Mouse (Mus musculus) adrenal gland, adult (tissue): ENCODE measurements around the gene Gm44579.

Experiments used
- DNase-seq, 2 experiments: peaks; one replicate each; pipeline ENCODE4 v3.0.0; 2022 to 2023; ENCODE audit warnings: low spot score in 1 of 2; ENCODE audit not compliant: inconsistent age in 2 of 2

Gm44579 gene

DNA sequence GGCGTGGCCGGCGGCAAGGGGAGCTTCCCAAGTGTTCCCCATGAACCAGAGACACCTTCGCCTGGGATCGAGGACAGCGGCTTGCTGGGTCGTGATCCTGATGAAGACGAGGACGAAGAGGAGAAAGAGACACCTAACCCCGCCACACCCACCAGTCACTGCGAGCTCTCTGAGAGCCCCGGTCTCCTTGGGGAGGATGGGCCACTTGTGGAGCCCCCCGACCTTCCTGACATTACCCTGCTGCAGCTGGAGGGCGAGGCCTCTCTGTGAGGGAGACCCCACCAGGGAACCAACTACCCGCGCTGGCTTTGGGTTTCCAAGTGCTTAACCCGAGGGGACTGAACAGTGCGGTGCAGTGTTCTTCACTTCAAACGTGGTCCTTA, 52.2 kb downstream of the Gm44579 start:
- no peak for DNase-seq

DNA sequence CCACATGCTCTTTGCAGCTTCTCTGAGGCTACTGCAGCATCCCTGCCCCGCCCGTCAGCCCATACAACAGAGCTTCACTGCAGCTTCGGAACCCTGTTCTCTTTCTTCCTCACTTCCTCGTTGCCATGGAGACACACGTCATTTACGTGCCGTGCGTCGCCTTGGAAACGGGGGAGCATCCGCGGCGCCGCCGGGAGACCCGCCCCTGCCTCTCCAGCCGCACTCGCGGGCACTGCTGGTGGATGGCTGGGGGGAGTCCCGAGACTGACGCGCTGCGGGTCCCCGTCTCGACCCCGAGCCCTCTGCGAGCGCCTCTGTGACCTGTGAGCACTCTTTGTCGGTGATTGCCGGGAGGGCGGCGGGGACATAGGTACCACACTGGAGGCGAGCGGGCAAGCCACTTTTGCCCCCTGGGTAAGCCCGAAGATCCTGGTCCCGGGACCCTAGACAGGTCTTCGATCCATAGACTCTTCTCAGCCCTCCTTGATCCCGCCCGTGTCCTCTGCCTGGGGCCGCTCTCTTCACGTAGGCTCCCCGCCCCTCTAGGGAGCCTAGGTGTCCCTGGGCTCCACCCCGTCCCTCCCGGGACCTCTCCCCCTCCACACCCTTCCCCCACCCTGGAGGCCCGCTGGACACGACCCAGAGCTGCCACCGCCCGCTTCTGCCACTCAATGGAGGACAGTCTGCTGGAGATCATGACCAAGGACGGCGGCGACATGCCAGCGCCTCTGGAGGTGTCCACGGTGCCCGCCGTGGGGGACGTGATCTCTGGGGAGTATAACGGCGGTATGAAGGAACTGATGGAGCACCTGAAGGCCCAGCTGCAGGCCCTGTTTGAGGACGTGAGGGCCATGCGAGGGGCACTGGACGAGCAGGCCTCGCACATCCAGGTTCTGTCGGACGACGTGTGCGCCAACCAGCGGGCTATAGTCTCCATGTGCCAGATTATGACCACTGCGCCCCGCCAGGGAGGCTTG, 52.8 kb downstream of the Gm44579 start:
- DNase-seq: peak; percentile 79 to 92

- DNase-seq: no peak
These were observed 53.7 kb downstream of the Gm44579 start, which contains the start of gene Ccdc184 for GRCm38 (mm10) chr15:98166963-98167644. Gene Ccdc184 (plus strand): TSS chr15:98167158.

DNA sequence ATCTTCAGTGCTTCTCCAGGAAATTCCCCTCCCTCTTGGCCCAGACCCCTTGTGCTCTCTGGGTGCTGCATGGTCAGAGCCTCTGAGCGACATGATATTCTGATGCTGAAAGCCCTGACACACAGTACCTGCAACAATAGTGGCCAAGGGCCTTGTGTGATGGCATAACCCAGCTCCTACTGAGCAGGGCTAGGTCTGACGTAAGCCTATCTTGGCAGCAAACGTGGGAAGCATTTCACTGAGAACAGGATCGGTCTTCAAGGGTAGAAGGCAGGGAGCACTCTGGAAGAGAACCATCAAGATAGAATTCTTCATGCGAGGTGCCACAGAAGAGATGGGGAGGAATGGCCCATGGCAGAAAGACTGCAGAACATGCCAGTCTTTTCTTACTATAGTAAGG, 55.3 kb downstream of the Gm44579 start, which contains the start of gene Asb8:
Gene Asb8, minus strand, starts transcription at position 101 of the 400 bp plus-strand sequence.
- DNase-seq: no peak

DNA sequence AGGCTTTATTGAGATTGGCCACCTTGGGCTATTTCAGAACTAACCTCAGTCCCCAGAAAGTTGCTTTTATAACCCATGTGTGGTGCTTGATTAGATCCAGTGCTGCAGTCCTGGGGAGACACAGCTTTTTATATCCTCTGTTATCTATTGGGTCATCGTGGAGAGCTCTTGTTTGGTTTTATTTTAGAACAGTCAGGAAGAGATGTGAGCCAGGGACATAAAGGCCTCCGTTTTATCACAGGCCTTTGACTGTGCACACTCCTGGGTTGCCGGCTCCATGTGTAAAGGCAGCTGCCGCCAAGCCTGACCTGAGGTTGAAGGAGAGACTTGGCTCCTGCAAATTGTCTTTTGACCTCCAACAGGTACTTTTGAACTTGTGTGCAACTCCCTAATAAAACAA, 58.2 kb downstream of the Gm44579 start:
- no peak for DNase-seq

DNA sequence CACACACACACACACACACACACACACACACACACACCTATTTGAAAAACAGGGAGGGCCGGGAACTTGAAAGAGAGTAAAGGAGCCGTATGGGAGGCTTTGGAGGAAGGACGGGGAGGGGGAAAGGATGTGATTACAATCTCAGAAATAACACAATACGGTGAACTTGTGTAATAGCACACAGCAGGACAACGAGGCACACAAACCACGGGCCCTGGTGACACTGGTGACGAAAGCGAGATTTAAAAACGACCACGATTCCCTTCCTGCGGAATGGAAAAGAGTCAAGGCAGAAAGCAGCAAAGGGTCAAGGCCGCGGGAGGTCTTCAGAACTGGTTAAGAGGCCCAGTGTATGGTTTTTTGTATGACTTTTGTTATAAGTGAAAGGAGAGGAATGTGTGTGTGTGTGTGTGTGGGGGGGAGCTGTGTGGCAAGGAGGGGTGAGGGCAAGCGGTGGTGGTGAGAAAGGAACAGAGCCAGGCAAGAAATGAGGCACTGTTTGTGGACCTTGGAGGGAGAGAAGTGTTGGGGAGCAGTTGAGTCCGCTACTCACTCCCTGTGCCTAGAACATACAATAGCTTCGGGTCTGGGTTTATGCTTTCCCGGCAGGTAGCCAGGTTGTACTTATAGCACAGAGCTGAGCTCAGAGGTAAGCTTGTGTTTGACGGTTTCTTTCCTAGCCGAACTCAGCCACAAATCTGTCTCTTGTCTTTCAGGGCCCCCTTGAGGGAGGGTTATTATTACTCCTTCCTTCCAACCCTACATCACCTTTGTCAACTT, 59.6 kb downstream of the Gm44579 start:
- DNase-seq: no peak

DNA sequence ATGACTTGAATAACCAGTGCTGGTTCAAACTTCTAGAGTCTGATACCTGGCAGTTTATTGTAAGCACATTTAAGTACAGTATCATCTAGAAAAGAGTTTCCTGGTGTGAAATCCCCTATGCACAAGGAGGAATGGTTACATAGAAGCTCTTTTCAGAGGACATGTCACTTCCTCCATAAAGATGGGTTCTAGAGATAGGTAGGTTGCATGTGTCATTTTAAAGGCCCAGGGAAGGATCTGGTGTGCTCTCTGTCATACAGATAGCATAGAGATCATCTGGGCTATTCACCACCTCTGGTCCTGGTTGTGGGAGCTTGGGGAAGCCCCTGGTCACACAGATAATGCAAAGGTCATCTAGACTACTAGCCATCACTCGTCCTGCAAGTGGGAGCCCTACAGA, 63.5 kb downstream of the Gm44579 start:
- no peak for DNase-seq

DNA sequence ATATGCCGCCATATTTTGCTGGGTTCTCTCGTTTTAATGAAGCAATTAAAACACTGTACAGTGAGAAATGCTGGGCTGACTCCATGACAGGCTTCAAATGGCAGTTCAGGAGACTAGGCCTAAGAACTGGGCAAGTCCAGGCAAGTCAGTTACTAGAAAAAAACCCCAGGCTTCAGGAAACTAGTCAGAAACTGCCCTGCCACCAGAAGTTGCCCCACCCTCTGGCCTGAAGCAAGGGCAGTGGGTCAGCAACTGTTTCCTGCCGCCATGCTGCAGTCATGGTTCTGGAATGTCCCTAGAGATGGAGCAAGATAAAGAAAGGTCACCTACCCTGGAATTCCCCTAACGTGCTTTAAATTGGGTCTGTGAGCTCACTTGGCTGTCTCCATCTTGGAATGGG, 64.8 kb downstream of the Gm44579 start:
- peak; percentile 53 to 57 for DNase-seq

DNA sequence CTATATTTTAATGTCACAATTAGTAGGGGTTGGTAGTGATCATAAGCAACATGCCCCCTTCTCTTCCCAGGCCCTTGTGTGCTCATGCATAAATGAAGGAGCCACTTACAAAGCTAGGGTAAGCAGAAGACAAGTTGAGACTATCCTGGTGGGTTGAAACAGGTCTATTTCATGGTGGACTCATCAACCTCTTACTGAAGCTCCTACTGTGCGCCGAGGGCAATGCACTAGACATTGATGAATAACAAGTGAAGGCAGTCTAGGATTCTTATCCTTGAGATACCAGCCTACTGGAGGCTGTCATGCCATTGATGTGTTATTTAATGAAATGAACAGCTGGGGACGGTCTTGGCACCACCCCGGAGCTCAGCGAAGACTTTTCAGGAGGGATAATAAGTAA, 65.5 kb downstream of the Gm44579 start:
- no peak for DNase-seq

GRCm38 (mm10) chr15:98154631-98155030, 66.1 kb downstream of the Gm44579 start:
- DNase-seq: no peak

DNA sequence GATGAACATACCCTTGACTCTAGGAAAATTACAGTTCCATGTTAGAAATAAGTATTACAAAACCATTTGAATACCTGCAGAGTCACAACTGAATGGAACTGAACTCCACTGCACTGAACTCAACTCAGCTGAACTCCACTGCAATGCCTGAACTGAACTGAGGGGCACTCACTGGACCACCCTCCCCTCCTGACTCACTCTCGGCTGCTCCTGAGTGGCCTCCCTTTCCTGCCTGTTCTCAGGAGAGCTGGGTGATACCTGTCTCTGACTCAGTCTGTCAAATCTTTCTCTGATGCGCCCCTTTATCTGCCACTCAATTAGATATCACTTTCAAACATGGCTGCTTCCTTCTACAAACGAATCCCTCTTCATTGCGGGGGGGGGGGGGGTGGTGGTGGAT, 66.6 kb downstream of the Gm44579 start:
- DNase-seq: no peak

- peak in 1 of 2 experiments; percentile 66 for DNase-seq
These were observed 67.2 kb downstream of the Gm44579 start for GRCm38 (mm10) chr15:98153625-98154024.

- no peak for DNase-seq
These were observed 67.9 kb downstream of the Gm44579 start for GRCm38 (mm10) chr15:98152916-98153315.

DNA sequence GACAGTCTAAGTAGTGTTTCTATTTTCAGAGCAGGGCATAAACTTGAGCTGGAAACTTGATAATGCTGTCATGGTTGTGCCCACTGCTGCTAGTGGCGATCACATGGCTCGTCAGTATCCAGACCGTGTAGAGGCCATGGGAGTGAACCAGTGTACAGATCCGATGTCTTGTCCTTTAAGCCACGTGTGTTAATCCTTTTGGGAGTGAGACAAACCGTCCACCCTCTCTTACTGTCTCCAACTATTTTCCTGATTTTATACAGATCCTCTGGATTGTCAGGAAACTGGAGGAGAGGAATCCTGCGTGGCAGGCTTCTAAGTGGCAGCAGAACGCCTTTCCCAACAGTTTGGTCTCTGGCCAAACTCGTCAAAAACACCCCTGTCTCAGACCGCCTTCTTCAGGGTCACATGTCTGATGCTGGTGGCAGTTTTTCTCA, 71.6 kb downstream of the Gm44579 start:
- no peak for DNase-seq

DNA sequence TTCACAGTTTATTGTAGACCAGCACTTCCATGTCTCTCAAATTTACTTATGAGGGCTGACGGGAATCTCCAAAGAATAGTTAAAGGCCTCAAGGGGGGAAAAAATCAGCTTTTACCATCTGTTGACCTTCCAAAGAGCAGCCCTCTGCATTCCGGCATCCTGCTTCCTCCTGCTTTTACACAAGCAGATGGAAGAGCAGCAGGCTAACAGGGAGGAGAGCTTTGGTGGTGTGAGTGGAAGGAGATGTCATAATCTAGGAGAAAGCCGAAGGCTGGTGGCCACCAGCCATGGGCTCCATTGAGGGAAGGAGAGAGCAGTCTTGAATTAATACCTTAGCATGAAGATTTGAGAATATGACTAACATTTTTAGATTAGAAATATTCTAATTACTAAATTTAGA, 72.4 kb downstream of the Gm44579 start:
- no peak for DNase-seq

GRCm38 (mm10) chr15:98145559-98146181, 75.1 kb downstream of the Gm44579 start:
- peak; percentile 95 to 97 for DNase-seq

GRCm38 (mm10) chr15:98144861-98145507, 75.8 kb downstream of the Gm44579 start:
- DNase-seq: no peak

GRCm38 (mm10) chr15:98142515-98142914, 78.3 kb downstream of the Gm44579 start:
- no peak for DNase-seq

DNA sequence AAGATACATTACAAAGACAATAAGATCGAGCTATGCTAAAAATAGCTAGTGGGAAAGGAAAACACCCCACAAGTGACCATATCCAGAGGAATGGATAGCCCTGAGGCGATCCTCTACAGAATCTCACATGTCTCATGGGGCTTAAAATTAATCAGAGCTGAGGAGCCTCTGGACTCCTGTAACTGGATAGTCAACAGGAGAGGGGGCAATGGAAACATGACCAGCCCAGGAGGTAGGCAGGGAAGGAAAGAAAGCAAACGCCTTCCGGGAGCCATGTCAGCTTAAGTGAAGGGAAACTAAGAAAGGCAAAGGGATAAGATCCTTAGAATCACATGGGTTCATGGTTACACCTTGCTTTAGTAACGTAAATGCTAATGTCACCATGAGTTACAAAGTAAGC, 80.0 kb downstream of the Gm44579 start:
- no peak for DNase-seq

DNA sequence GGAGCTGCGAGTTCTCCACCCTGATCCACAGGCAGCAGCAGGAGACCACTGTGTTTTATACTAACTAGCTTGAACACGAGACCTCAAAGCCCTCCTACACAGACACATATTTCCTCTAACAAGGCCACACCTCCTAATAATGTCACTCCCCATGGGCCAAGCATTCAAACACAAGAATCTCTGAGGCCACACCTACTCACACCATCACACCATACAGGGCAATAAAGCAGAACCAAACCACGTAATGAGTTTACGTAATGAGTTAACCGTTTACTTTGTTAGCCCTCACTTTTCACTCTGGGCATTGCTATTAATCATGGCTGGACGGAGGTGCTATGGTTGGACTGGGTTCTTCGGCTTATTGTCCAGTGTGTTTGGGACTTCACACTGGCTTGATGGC, 81.0 kb downstream of the Gm44579 start:
- DNase-seq: no peak
